Mouse (Mus musculus): ENCODE data around the gene Pyy.
A peak's percentile ranks its signal among the peaks of the same experiment; 100 is the strongest.

The Pyy gene

DNA sequence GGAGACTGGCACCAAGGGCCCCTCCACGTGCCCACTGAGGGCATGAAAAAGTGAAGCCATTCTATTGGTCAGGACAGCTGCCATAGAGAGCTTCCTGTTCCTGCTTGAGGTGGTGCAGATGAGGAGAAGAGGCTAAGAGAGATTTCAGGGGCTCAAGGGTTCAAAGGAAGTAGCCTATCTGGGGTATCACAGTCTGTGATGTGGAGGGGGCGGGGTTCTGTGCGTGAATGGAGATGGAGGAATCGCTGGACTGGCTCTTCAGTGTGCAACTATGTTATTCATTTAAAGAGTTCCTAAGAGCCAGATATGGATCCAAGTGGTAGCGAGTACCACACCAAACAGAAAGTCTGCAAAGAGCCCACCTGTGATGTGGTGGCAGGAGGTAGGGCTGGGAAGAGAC is 11.2 kb downstream of the Pyy start:
- no peak for DNase-seq (ENCODE audit: low read depth in 1 of 2, low spot score in 2 of 2)

DNA sequence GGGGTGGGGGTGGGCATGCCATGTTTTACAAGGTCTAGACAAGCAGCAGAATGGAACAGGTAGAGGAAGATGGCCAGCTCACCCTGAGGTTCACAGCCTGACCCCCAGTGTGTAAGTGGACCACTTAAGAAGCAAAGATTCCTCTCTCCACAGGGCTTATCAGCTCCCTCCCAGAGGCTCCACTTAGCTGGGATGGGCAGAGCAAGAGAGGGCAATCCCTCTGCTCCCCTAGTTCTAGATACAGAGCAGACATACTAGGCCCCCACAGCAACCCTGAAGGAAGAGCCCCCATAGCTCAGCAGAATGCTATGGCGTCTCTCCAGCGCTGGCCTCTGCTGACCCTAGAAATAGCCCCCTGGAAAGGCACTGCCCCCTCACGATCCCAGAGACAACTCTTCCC is 12.0 kb downstream of the Pyy start:
- no peak for DNase-seq (ENCODE audit: low read depth in 1 of 2, low spot score in 2 of 2)

DNA sequence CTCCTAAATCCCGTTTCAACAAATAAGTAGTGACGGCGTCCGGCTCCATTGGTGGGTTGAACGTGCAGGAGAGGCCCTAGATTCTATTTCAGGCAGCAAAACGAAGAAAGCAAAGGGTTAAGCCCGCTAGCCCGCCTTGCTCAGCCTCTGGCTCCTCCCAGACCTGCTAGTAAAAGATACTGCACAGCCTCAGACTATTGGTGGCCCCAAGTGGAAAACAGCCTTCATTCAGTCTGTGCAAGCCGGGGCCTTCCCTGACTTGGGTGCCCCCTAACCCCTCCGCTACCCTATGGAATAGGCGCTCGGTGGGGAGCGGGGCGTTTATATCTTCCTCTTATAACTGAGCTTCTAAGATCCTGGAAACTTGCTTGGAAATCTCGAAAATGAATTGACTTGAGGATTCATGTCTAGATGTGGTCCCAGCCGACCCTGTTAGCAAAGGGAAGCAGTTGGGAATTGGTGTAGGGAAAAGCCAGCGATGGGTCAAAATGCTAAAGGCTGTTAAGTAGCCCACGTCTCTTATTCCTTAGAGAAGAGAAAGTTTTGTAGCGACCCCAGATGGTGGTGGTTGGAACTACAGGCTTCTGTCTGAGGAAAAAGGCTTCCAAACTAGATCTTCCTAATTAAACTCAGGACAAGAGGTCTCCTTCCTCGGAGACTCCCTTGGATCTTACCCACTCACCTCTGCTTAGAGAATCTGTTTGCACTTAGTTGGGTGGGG is 18.4 kb downstream of the Pyy start:
- DNase-seq (ENCODE audit: low read depth in 1 of 2, low spot score in 2 of 2) = no peak

DNA sequence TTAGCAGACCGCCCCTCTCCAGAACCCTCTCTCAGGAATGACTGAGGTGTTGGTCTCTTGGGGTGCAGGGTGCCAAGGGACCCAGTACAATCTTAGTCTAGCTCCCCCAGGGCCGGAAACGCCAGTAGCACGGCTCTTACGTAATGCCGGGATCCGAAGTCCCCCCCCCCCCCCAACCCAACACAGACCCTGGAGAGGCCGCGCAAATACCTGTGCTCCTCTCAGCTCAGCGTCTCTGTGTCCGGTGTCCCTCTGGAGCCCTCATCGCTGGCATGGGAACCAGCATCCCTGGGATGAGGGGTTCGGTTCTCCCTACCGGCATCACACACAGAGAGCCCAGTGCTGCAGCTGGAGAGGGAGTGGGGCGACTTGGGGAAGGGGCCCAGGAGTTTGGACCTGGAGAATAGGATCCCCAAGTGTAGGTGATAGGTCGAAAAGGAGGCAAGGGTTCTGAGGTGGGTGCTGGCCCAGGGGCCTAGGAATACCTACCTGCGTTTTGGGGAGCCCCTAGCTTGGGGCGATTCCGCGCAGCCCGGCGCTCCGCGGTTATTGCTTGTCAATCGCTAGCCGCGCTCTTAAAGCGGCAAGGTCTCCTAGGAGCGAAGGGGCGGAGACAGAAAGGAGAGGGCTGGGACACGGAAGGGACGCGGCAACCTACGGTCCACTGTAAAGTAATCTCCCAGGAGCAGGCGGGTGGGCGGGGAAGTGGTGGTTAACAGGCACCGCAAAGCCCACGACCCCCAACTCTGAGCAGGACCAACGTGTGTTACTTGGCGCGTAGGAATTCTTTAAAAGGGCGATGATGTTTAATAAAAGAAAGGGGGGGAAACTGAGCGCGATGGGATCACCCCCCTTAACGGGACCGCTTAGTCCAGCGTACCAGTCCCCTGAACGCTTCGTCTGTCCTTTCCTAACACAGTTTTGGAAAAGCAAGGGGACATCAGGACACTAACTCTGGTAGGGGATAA is 19.4 kb downstream of the Pyy start, which contains the start of gene Mpp2:
Gene Mpp2, minus strand, starts transcription at position 585 of the 968 bp plus-strand sequence.
- no peak for DNase-seq (ENCODE audit: low read depth in 1 of 2, low spot score in 2 of 2)

DNA sequence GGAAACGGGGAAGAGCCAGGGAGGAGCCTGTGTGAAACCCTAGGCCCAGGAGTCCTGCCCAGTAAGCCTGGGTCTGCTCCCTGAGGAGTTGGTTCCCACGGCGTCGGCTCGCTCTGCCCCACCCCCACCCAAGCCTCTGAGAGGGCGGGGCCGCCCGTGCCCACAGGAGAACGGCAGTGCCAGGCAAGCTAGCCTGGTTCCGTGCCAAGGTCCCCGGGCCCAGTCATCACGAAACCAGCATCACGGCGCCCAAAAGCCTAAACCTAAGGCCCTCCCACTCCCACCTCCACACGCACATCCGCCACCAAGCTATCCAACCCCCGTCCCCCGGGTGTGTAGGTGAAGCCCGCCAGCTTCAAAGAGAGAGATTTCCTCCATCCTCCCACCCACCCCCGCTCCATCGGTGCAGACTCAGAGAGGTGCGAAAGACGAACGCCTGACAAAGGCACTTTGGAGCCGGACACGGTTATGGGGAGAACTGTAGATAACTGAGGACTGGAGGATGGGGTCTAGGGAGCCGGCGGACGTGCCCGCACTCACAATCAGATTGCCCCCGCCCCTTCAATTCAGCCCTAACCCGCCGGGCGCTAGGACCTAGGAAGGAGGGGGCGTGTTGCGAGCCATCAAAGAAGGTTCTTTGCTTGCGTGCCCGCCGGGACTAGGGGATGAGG is 20.4 kb downstream of the Pyy start:
- peak in 1 of 2 experiments; percentile 8 for DNase-seq (ENCODE audit: low read depth in 1 of 2, low spot score in 2 of 2)

DNA sequence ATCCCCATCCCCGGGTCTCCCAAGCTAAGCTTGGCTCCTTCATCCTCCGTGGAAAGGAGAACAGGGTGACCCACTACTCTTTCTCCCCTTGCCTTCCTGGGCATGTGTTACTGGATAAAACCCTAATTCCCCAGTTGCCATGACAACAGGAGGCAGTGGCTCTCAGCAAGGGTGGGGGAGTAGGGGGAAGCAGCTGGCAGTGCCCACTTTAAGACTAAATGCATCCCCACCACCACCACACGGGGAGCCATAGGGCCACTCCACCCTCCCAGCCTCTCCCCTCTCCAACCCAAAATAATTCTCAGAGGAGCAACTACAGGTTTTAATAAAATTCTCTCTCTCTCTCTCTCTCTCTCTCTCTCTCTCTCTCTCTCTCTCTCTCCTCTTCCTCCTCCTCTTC is 21.3 kb downstream of the Pyy start:
- DNase-seq (ENCODE audit: low read depth in 1 of 2, low spot score in 2 of 2) = no peak

DNA sequence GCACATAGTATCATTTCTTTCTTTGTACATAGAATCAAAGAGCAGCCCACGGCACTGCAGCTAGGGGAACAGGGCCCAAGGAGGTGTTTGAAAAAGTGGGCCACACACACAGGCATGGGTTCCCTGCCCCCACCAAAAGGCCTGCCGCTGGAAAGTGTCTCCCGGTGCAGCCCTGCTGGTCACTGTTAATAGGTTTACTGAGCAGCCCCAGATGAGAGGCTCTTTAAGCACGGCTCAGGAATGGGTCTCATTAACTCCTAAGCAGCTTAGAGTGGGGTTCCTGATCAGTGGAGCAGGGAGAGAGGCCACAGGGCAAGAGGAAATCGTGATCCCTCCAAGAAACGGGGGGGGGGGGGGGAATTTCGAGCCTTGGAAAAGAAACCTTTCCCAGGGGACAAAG is 23.5 kb downstream of the Pyy start:
- no peak for DNase-seq (ENCODE audit: low read depth in 1 of 2, low spot score in 2 of 2)

DNA sequence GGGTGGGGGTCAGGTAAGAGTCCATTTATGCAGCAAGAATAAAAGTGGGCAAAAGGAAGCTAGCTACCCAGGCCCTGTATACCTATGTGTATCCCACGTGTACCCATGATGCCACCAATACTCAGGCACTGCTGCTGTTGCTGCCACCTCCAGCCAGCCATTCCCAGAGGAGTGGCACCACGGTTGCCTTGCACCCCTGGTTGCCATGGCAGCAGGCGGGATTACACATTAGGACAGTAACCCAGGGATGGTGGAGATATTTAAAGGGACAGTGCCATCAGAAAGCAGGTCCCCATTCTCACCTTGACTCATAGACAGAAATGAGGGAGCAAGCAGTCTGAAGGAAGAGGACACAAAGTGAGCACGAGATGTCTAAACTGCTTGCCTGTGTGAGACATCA is 24.4 kb downstream of the Pyy start:
- no peak for DNase-seq (ENCODE audit: low read depth in 1 of 2, low spot score in 2 of 2)

DNA sequence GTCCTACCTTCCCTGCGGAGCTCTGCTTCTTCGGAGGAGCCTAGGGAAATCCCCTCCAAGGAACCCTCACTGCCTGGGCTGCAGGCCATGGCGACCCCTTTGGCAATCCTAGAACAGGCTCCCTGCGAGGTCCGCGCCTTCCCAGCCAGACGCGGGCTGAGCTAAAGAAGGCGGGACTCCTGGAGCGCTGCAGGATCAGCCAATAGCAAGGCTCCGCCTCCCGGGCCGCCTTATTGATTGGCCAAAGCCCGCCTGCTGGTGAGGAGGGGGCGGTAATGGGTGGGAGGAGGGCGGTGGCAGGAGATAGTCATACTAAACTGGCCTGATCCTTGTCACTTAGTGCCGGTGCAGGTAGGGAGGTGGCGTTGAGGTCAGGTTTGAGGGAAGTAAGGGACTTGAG is 25.3 kb downstream of the Pyy start:
- no peak for DNase-seq (ENCODE audit: low read depth in 1 of 2, low spot score in 2 of 2)

DNA sequence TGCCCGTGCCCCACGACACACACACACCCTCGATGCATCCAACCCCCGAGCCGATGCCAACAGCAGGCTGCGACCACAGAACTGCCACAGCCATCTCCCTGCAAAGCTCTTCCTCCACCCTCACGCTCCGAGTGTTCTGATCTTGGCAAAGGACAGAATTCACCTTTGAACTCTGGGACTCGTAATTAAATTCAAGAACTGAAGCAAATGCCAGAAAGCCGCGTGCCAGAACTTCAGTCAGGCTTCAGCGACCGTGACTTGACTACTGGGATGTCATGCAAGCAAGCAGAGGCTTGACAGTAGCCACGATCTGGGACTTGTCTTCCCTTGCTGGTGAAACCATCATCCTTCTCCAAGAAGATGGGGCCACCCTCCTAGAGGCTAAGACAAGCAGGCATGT is 33.9 kb downstream of the Pyy start:
- no peak for DNase-seq (ENCODE audit: low read depth in 1 of 2, low spot score in 2 of 2)

DNA sequence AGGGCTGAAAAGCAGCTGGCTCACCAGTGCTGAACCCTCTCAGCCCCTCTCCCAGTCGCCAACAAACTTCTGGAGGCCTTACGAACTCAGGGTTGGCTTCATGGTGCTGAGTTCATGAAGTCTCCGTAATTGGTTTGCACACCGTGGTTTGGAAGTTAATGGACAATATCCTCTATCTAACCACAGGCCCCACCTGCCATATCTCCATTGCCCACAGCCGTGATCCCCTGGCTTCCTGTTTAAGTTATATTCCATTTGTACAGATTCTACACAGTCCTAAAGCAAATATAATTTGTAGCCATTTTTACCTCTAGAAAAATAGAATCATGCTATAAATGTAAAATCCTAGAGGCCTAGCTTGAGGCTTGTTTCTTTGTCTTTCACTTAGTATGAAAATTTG is 34.9 kb downstream of the Pyy start:
- DNase-seq (ENCODE audit: low read depth in 1 of 2, low spot score in 2 of 2) = no peak

DNA sequence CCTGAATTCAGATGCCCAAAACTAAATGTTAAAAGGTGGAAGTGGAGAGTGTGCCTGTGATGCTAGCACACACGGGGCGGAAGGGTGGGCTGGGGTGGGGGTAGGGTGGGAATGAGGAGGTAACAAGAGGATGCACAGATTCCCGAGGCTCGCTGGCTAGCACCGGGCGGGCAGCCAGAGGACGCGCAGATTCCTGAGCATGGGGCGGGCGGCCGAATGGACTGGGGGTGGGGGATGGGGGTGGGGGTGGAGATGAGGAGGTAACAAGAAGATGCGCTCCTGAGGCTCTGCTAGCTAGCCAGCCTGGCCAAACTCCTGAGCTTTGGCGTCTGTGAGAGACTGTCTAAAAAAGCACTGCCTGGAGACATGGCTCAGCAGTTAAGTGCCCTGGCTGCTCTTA is 37.2 kb downstream of the Pyy start:
- no peak for DNase-seq (ENCODE audit: low read depth in 1 of 2, low spot score in 2 of 2)

DNA sequence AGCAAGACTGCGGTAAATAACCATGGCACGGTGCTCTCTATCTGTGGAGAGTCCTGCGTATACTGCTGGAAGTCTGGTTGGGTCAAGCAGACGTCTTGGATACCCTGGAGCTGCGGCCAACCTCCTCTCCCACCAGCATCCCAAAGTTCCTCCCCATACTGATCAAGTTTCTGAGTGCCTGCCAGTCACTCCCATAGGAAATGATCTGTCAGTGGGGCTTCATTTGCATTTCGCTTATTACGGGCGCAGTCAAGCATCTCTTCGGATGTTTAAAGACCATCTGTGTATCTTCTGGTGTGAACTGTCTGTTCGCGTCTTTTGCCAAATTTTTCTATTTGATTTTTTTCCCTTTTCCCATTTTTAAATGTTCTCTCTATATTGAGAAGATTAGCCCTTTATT is 38.0 kb downstream of the Pyy start:
- no peak for DNase-seq (ENCODE audit: low read depth in 1 of 2, low spot score in 2 of 2)

DNA sequence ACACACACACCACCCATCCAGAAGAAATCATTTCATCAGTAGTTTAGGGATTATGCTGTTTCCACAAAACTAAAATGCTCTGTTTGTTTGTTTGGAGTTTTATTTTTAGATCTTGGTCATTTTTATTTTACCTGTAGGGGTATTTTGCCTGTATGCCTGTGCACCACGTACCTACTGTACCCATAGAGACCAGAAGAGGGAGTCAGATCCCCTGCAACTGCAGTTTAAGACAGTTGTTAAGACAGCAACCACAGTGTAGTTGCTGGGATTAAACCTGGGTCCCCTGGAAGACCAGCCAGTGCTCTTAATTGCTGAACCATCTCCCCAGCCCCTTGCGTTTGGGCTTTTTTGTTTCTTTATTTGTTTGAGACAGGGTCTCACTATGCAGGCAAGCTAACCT is 38.7 kb downstream of the Pyy start:
- no peak for DNase-seq (ENCODE audit: low read depth in 1 of 2, low spot score in 2 of 2)

DNA sequence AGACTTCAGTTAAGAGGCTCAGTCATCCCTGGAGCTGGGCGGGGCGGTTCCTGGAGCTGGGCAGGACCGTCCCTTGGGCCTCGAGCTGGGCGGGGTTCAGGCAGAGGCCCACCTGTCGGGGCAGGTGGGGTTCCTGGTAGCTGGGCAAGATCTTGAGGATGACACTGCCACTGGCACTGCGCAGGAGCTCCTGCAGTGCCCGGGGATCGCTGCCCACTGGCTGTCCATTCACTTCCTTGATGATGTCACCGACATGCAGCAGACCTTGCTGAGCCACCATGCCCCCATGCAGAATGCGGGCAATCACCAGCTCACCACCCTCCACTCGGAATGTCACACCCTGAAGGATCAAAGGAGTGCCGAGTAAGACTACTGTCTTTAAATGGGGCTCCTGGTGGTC is 44.6 kb downstream of the Pyy start:
- no peak for DNase-seq (ENCODE audit: low read depth in 1 of 2, low spot score in 2 of 2)

DNA sequence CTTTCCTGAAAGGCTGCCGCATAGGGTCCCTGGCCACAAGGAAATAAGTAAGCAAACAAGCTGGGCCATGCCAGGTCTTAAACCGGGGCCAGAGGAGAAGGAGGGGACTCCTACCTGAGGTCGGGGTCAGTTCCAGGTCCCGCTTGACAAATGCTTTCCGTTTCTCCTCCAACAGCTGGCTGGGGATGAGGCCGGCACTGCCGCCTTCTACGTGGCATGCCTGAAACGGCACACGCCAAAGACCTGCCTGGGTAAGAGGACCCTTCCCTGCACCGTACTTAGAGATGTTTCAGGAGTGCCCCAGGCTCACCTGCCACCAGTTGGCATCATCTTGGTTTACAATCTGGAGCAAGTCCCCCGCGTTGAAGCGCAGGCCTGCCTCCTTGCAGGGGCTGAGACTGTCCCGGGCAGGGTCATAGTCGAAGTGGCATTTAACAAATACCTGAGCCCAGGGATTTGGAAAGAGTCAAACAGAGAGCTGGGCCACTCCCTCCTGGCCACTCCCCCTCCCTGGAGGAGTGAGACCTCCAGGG is 45.6 kb downstream of the Pyy start:
- no peak for DNase-seq (ENCODE audit: low read depth in 1 of 2, low spot score in 2 of 2)

DNA sequence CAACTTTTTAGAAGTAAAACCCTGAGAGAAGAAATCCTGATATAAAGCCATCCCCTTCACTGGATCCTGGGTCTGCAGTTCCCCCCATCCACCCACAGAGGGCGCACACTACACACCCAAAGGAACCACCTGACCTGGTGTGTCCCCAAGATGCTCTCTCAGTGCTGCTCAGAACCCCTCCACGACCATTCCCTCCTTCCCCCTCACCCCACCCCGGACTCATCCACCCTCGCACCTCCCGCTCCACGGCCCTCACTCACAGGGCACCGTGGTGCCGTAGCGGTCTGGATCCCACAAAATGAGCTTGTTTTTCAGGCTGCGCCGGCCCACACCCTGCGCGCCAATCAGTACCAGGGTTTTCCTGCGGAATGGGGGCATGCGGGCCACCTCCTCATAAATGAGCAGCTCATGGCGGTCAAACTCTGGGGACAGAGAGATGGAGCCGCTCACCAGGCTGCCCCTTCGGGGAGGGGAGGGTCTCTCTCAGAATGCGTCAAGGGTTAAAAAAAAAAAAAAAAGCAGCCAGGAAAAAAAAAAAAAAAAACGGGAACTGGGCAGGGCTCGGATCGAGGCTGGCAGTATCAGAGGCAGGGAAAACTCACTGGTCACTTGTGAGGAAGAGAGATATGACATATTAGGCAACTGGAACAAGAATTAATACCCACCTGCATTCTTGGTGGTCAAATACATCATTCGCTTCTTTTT is 46.2 kb downstream of the Pyy start:
- DNase-seq (ENCODE audit: low read depth in 1 of 2, low spot score in 2 of 2) = peak; percentile 19 to 46

Measured in monocyte, adult 2 months (primary cell).